Mouse (Mus musculus): Measurements from ENCODE around the gene Nmbr. TPM values are rescaled to one million over a fixed set of nuclear protein-coding genes. Genes with fewer than 3 reads are reported as not detected.

The Nmbr gene
- total RNA-seq (2021): 1 to 10 TPM; 3.8 TPM
- long read RNA-seq, experiment 1, partial matches to known transcripts: 0 of 3 reads
- long read RNA-seq, experiment 1, other reads (novel, unspliced or antisense): 0 of 3 reads
- long read RNA-seq, experiment 2, partial matches to known transcripts: 0 of 3 reads
- long read RNA-seq, experiment 2, other reads (novel, unspliced or antisense): 0 of 3 reads

GRCm38 (mm10) chr10:14705072-14706066 lies at the start of gene Nmbr, which contains the start of gene Vta1:
Gene Nmbr (plus strand): TSS chr10:14705591.
Gene Vta1 (minus strand): TSS chr10:14705560.
- peak; percentile 97 to 99 for DNase-seq (ENCODE audit: low spot score in 2 of 2)

- no peak for DNase-seq (ENCODE audit: low spot score in 2 of 2)
These were observed 44.5 kb upstream of the Nmbr start for GRCm38 (mm10) chr10:14660875-14661274.

GRCm38 (mm10) chr10:14666147-14666546 lies 39.2 kb upstream of the Nmbr start:
- DNase-seq (ENCODE audit: low spot score in 2 of 2): no peak

- no peak for DNase-seq (ENCODE audit: low spot score in 2 of 2)
These were observed 19.7 kb upstream of the Nmbr start for GRCm38 (mm10) chr10:14685663-14686062.

- DNase-seq (ENCODE audit: low spot score in 2 of 2): no peak
These were observed 16.5 kb upstream of the Nmbr start for GRCm38 (mm10) chr10:14688785-14689442.

- DNase-seq (ENCODE audit: low spot score in 2 of 2): no peak
These were observed 15.0 kb upstream of the Nmbr start for GRCm38 (mm10) chr10:14690349-14690748.

- no peak for DNase-seq (ENCODE audit: low spot score in 2 of 2)
These were observed 2.2 kb upstream of the Nmbr start for GRCm38 (mm10) chr10:14703239-14703638.

GRCm38 (mm10) chr10:14703830-14704420 lies 1.5 kb upstream of the Nmbr start:
- DNase-seq (ENCODE audit: low spot score in 2 of 2): no peak

GRCm38 (mm10) chr10:14718114-14718513 lies 12.7 kb downstream of the Nmbr start, which contains the start of gene Gje1:
Gene Gje1 (minus strand): TSS chr10:14718214.
- DNase-seq (ENCODE audit: low spot score in 2 of 2): no peak

- DNase-seq (ENCODE audit: low spot score in 2 of 2): peak; percentile 16 to 69
These were observed 20.3 kb downstream of the Nmbr start for GRCm38 (mm10) chr10:14725671-14726070.

GRCm38 (mm10) chr10:14734285-14734684 lies 28.9 kb downstream of the Nmbr start:
- DNase-seq (ENCODE audit: low spot score in 2 of 2): peak in 1 of 2 experiments; percentile 70

GRCm38 (mm10) chr10:14759665-14760558 lies 54.5 kb downstream of the Nmbr start:
- DNase-seq (ENCODE audit: low spot score in 2 of 2): peak in 1 of 2 experiments; percentile 2

- no peak for DNase-seq (ENCODE audit: low spot score in 2 of 2)
These were observed 55.2 kb downstream of the Nmbr start for GRCm38 (mm10) chr10:14760618-14761017.

- DNase-seq (ENCODE audit: low spot score in 2 of 2): no peak
These were observed 65.0 kb downstream of the Nmbr start for GRCm38 (mm10) chr10:14770227-14770910.

GRCm38 (mm10) chr10:14774499-14774898 lies 69.1 kb downstream of the Nmbr start:
- no peak for DNase-seq (ENCODE audit: low spot score in 2 of 2)

GRCm38 (mm10) chr10:14789969-14790368 lies 84.6 kb downstream of the Nmbr start:
- no peak for DNase-seq (ENCODE audit: low spot score in 2 of 2)

GRCm38 (mm10) chr10:14816970-14817369 lies 111.6 kb downstream of the Nmbr start:
- DNase-seq (ENCODE audit: low spot score in 2 of 2): no peak

All from layer of hippocampus, postnatal 14 days (tissue).